Mouse (Mus musculus) activated CD4-positive, CD25-positive, alpha-beta regulatory T cell, adult 4 months (primary cell): ENCODE measurements around the gene Cnot11. TPM values are rescaled to one million over a fixed set of nuclear protein-coding genes. Genes with fewer than 3 reads are reported as not detected.
A peak's percentile ranks its signal among the peaks of the same experiment; 100 is the strongest.

ENCODE experiments used
- ATAC-seq: one replicate; pipeline ENCODE4 v1.8.0; 2017
- polyA plus RNA-seq, 2 experiments: library from polyadenylated mRNA; unstranded; fragments of 100-300 nt; shearing (Covaris generic); gene quantifications; one replicate each; pipeline ENCODE4 v1.2.1; 2017

Gene Cnot11
- 1 to 10 TPM; 3.0 to 5.6 TPM for polyA plus RNA-seq

DNA sequence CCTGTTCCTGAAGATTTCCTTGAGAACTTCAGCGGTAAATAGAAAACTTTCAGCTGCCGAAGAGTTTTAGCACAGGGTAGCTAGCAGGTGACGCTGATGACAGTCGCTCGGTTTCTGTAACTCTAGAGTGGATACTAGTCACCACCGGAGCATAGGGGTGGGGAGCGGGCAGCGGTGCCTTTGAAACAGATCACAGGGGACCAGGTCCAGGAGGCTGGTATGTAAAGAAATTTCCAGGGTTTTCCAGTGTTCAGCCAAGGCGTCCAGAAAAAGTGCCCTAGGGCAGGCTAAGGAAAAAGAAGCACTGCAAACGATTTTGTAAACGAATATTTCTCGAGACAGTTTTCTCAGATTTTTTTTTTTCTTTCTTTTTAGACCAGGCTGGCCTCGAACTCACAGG, at the start of gene Cnot11:
Gene Cnot11 (plus strand): TSS at position 162 of the 400 bp plus-strand sequence.
- ATAC-seq, result no peak

DNA sequence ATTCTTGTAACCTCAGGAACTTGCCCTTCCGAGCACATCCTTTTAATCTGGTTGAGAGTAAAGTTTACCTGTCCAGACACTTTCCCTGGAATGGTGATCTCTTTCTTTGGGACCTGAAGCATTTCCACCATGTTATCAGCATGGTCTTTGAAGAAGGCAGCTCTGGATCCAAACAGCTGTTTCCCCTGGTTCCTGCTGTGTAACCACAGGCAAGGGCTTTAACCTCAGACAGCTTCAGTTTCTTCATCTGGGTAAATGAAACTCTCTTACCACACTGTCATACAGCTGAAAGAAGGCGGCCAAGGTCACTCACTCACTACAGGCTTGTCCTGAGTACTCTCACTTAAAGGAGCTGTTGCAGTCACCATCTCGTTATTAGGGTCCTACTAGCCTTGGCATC, 47.4 kb upstream of the Cnot11 start:
- no peak for ATAC-seq

DNA sequence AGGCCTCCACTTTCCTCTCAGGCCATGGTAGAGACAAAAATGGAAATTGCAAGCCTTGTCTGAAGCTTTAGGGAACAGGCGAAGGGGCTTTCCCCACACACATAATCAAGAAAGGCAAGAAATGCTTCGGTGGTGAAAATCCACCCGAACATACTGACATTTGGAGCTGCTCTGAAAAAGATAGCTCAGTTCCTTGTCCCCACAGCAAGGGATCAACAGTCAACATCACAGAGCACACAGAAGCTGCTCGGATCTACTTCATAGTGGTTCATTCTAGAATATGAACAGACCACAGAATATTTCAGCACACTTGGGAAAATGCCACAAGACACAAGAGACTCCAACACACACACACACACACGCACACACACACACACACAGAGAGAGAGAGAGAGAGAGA, 41.6 kb upstream of the Cnot11 start:
- no peak for ATAC-seq

DNA sequence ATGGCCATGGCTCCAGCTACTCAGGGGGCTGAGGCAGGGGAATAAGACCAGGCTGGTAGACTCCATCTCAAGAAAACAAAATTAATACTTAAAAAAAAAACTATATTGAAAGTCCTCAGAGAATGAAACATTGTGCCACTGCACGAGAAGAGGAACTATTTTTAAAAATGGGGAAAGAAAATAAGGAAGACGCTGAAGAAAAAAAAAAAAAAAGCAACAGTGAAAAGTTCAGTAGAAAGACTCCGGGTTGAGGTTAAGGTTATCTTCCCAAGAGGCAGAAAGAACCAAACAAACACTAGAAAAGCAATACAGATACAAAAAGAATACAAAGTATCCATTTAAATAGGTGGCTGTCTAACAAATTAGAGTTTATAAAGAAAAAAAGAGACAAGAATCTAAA, 41.1 kb upstream of the Cnot11 start:
- ATAC-seq, result no peak

- ATAC-seq, result no peak
Observed at GRCm38 (mm10) chr1:39496995-39497394, 37.8 kb upstream of the Cnot11 start.

DNA sequence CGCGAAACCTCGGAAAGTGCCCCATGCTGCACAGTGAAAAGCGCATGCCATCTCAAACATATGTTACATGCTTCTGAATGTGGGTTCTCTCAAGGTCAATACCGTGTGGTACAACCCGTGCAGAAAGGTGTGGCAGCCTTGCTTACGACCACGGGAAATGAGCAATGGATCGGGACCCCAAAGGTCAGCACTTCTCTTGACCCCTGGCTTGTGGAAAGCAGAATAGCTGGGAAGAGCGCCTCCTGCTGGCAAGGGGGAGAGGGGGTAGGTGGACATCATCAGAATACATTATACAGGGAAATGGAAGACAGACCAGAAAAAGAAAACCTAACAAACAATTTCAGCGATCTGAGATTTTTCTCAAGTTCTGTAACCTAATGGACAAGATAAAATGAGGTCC, 37.0 kb upstream of the Cnot11 start:
- ATAC-seq, result no peak

GRCm38 (mm10) chr1:39499485-39499941, 35.3 kb upstream of the Cnot11 start:
- no peak for ATAC-seq

- no peak for ATAC-seq
Observed at GRCm38 (mm10) chr1:39502817-39503633, 31.8 kb upstream of the Cnot11 start.

DNA sequence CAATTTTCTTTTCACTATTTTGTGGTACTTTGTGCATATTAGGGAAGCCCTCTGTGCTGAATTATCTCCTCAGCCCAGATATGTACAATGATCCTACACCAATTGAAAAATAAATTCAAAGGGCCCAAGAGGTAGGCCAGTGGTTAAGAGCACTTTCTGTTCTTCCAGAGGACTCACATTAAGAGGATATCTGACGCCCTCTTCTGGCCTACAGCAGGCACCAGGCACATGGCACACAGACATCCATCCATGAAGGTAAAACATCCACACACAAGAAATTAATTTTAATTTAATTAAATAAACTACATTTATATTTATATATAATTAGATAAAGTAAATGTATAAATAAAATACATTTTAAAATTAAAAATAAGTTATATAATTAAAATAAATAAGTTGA, 30.5 kb upstream of the Cnot11 start:
- ATAC-seq, result no peak

GRCm38 (mm10) chr1:39505600-39505999, 29.2 kb upstream of the Cnot11 start:
- ATAC-seq, result no peak

DNA sequence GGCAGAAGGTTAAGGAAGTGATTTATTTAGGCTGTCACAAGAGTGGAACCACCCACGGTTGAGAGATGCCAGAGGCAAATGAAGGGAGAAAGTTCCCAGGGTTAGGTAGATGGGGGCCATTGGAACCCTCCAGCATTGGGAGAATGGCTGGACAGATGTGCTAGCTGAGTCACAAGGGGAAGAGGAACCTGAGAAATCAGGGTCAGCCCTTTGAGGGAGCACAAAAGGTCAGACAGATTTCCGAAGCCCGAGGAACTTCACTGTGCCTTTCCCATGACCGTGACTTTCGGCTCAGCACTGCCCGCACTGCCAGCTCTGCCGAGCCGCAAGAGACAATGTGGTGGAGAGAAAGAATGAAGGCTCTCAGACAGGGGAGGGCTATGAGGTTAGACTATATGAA, 23.0 kb upstream of the Cnot11 start:
- ATAC-seq, result no peak

- no peak for ATAC-seq
Observed at GRCm38 (mm10) chr1:39512183-39512582, 22.6 kb upstream of the Cnot11 start.

DNA sequence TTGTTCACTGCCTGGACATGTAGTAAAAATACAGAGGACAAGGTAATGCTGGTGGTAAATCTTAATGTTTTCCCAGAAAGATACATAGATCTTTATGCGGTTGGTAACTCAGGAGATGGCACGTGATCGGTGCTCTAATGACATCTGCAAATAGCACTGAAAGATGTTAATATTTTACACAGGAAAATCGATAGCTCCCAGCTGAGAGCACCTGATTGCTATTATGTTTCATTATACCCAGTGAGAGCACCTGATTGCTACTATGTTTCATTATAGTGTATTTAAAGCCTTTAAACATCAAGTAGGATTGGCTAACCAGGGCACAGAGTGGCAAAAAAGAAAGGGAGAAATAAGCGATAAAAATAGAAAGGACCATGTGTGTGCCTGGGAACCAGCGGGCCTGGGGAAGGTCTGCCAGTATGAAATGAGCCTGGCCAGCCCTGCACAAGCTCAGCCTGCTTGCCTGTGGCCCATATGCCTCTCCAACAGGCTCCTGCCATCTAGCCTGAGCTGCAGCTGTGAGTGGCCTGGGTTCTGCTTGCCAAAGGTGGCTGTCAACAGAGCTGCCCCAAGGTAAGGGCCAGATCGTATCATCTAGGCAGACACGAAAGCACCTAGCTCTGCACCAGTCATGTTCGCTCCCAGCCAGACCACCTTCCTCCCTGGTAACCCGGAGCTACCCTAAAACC, 19.3 kb upstream of the Cnot11 start:
- ATAC-seq, result no peak

DNA sequence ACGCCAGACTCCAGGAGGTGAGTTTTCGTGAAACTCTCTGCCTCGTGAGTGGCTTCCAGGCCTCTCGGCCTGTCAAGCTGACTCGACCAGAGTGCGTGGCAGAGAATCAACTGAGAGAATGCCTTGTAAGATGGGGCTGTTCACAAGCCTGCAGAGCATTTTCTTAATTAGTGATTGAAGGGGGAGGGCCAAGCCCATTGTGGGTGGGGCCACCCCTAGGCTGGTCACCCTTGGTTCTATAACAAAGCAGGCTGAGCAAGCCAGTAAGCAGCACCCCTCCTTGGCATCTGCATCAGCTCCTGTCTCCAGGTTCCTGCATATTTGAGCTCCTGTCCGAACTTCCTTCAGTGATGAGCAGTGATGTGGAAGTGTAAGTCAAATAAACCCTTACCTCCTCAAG, 13.5 kb upstream of the Cnot11 start:
- ATAC-seq, result no peak

- ATAC-seq, result peak; percentile 49
Observed at GRCm38 (mm10) chr1:39522519-39522918, 12.3 kb upstream of the Cnot11 start.

DNA sequence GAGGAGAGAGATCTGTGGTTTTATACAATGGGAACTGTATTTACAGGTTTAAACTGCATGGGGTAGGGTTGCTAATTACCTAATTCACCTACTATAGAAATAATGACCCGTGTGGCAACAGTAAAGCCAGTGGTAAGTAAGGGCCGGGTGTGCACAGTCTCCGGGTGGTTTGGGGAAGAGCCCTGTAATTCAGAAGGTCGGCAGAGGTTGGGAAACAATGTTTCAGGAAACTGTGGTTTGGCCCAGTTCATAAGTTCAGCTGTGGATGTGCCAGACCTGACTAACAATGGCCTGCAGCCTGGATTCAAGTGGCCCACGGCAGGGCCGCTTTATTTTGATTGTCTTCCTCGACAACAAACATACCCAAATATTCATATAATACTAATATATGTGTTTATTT, 9.0 kb upstream of the Cnot11 start:
- ATAC-seq, result no peak

GRCm38 (mm10) chr1:39526371-39527167, 8.2 kb upstream of the Cnot11 start:
- ATAC-seq, result no peak

GRCm38 (mm10) chr1:39527432-39527831, 7.4 kb upstream of the Cnot11 start:
- peak; percentile 73 for ATAC-seq

DNA sequence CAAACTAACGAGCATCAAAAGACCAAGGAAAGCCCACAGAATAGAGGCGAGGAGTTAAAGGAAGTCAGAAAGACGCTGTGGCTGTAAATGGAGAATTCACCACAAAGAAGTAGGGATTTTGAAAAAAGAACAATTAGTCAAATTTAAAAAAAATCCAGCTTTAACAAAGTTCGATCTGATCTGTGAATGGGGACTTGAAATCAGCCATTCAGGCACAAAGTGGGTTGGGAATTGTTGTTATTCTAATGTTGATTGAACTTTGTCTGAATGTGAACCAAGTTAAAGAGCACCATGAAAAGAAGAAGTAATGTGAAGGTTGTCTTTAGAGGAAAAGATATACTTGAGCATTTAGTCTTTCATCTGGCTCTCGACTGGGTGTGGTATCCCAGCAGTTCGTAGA, 6.5 kb upstream of the Cnot11 start:
- no peak for ATAC-seq

DNA sequence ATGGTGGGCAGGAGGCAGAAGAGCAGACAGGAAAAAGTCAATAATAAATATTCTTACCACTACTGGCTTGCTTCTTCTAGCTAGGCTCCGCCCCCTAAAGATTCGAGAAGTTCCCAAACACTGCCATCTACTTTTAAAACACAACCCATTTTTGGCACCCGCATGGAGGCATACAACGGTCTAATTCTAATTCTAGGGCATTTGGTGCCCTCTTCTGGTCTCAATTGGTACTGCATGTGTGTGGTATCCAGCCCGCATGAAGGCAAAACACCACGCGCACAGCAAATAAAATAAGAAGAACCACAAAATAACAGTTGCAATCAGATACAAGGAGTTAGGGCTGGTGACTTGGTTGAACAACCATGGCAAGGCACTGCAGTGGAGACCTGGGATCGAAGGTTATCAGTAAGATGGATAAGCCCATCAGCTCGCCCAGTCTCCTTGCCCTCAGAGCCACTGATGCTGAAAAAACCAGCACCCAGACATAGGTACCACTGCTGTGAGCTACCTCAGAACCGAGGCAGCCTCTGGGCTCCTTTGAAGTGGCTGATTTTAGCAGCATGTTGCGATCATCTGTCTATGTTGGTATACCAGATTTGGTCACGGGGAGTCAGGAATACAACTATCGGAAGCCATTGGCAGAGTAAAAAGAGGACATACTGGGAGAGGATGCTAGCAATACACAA, 4.4 kb upstream of the Cnot11 start:
- ATAC-seq, result peak; percentile 60

DNA sequence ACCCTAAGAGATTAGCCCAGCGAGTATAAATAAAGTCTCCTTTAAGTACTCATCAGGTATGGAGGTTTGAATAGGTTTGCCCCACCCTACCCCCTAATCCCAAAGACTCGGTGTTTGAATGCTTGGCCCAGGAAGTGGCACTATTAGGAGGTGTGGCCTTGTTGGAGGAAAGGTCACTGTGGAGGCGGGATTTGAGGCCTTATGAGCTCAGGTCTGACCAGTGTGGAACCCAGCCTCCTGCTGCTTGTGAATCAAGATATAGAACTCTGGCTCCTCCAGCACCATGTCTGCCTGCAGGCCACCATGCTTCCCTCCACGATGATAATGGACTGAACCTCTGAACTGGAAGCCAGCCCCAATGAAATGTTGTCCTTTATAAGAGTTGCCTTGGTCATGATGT, 3.8 kb upstream of the Cnot11 start:
- no peak for ATAC-seq

- no peak for ATAC-seq
Observed at GRCm38 (mm10) chr1:39533917-39534316, 875 bp upstream of the Cnot11 start.
